Mouse (Mus musculus) left cerebral cortex, postnatal 14 days (tissue): ENCODE results near the gene A930017K11Rik. TPM values are rescaled to one million over a fixed set of nuclear protein-coding genes. Genes with fewer than 3 reads are reported as not detected.

ENCODE experiments used
- total RNA-seq, 2 experiments: library from RNA; stranded (reverse); gene quantifications; 2 replicates each; pipeline ENCODE4 v1.2.3; 2021

A930017K11Rik gene
- total RNA-seq, 2 experiments from 2014 or later = 0.13 TPM; not detected in 1

Other genes with a start within 250 kb of the A930017K11Rik start
- 100 to 1,000 TPM; 125 to 154 TPM for gene Gng13, start 235.4 kb downstream of the A930017K11Rik start, total RNA-seq
- gene Chtf18, start 225.1 kb downstream of the A930017K11Rik start, total RNA-seq = 1 to 10 TPM; 1.9 to 4.3 TPM
- gene Rpusd1, start 224.9 kb downstream of the A930017K11Rik start, total RNA-seq = 10 to 100 TPM; 34.2 to 35.5 TPM
- gene Mslnl, start 216.5 kb downstream of the A930017K11Rik start, total RNA-seq = not detected
- 1 to 10 TPM; 6.2 to 6.5 TPM for gene Msln, start 198.2 kb downstream of the A930017K11Rik start, total RNA-seq
- gene Narfl, start 178.8 kb downstream of the A930017K11Rik start, total RNA-seq = 10 to 100 TPM; 28.8 to 32.8 TPM
- gene Haghl, start 166.9 kb downstream of the A930017K11Rik start, total RNA-seq = 100 to 1,000 TPM; 127 to 140 TPM
- not detected for gene Ccdc78, start 166.0 kb downstream of the A930017K11Rik start, total RNA-seq
- 10 to 100 TPM; 82.7 to 87.4 TPM for gene Fam173a, start 159.7 kb downstream of the A930017K11Rik start, total RNA-seq
- not detected for gene AC134908.4, start 156.9 kb downstream of the A930017K11Rik start, total RNA-seq
- gene Metrn, start 155.4 kb downstream of the A930017K11Rik start, total RNA-seq = 10 to 100 TPM; 73.5 to 84.2 TPM
- 100 to 1,000 TPM; 460 to 479 TPM for gene Fbxl16, start 143.5 kb downstream of the A930017K11Rik start, total RNA-seq
- gene Wdr24, start 128.9 kb downstream of the A930017K11Rik start, total RNA-seq = 10 to 100 TPM; 22.3 to 23.3 TPM
- gene Jmjd8, start 123.7 kb downstream of the A930017K11Rik start, total RNA-seq = 10 to 100 TPM; 59.1 to 59.6 TPM
- gene Stub1, start 119.2 kb downstream of the A930017K11Rik start, total RNA-seq = 100 to 1,000 TPM; 160 to 166 TPM
- 10 to 100 TPM; 85.8 to 89.7 TPM for gene Rhbdl1, start 115.3 kb downstream of the A930017K11Rik start, total RNA-seq
- gene Gm20683, start 110.8 kb downstream of the A930017K11Rik start, total RNA-seq = 10 to 100 TPM; 29.0 to 29.5 TPM
- 10 to 100 TPM; 81.9 to 84.9 TPM for gene Rhot2, start 107.7 kb downstream of the A930017K11Rik start, total RNA-seq
- gene Wdr90, start 91.1 kb downstream of the A930017K11Rik start, total RNA-seq = 10 to 100 TPM; 34.2 to 37.9 TPM
- gene Mcrip2, start 83.8 kb downstream of the A930017K11Rik start, total RNA-seq = 10 to 100 TPM; 25.5 to 31.6 TPM
- 10 to 100 TPM; 37.6 to 40.3 TPM for gene Mettl26, start 77.5 kb downstream of the A930017K11Rik start, total RNA-seq
- gene Wfikkn1, start 71.7 kb downstream of the A930017K11Rik start, total RNA-seq = 1 to 10 TPM; 1.1 to 1.8 TPM
- gene Rab40c, start 32.8 kb downstream of the A930017K11Rik start, total RNA-seq = 10 to 100 TPM; 53.7 to 57.3 TPM
- 100 to 1,000 TPM; 138 to 145 TPM for gene Pigq, start 7.6 kb downstream of the A930017K11Rik start, total RNA-seq
- gene Nhlrc4, start 7.6 kb downstream of the A930017K11Rik start, total RNA-seq = not detected
- gene Capn15, start 33.2 kb upstream of the A930017K11Rik start, total RNA-seq = 10 to 100 TPM; 46.5 to 50.0 TPM
- gene Rab11fip3, start 117.0 kb upstream of the A930017K11Rik start, total RNA-seq = 10 to 100 TPM; 80.5 to 85.2 TPM
- gene Decr2, start 137.8 kb upstream of the A930017K11Rik start, total RNA-seq = 10 to 100 TPM; 24.3 to 26.3 TPM
- gene Nme4, start 143.0 kb upstream of the A930017K11Rik start, total RNA-seq = 1 to 10 TPM; 2.6 to 3.4 TPM
- gene Tmem8, start 160.7 kb upstream of the A930017K11Rik start, total RNA-seq = 10 to 100 TPM in 1 of 2 experiments, 1 to 10 TPM in 1; 9.7 to 12.3 TPM
- 10 to 100 TPM; 70.1 to 70.5 TPM for gene Mrpl28, start 170.9 kb upstream of the A930017K11Rik start, total RNA-seq
- gene Axin1, start 186.1 kb upstream of the A930017K11Rik start, total RNA-seq = 10 to 100 TPM; 21.2 to 23.3 TPM
- under 1 TPM; 0.33 to 0.53 TPM for gene Pdia2, start 246.5 kb upstream of the A930017K11Rik start, total RNA-seq